Mouse (Mus musculus) liver, postnatal 0 days (tissue): ENCODE data around the gene Fermt2.

Experiments used
- CTCF ChIP-seq: sonication (generic); IDR thresholded peaks from 2 replicates; pipeline ENCODE4 v1.5.1; 2016; ENCODE audit warnings: antibody characterized with exemption, low read depth
- EP300 ChIP-seq: IDR thresholded peaks from 2 replicates; pipeline ENCODE4 v1.6.1; 2016; ENCODE audit warnings: antibody characterized with exemption, low read depth, mild to moderate bottlenecking

- TF ChIP-seq CTCF (no peak), EP300 (no peak)
Measured at GRCm38 (mm10) chr14:45461945-45462344, 68.0 kb downstream of the Fermt2 start.
